Mouse (Mus musculus) kidney, embryonic 15.5 days (tissue): Measurements from ENCODE around the gene Capn11. TPM values are rescaled to one million over a fixed set of nuclear protein-coding genes. Genes with fewer than 3 reads are reported as not detected.

Source experiments
- ATAC-seq: fragments of 200-750 bp; cut with Nextera tagmentation; replicated peaks from 2 replicates; pipeline ENCODE4 v1.8.0; 2017; ENCODE audit warnings: moderate TSS enrichment; ENCODE audit not compliant: low FRiP score
- H3K27ac ChIP-seq: fragments of 300-500 bp; sonication (generic); 2 replicates; pipeline ENCODE4 v1.5.1; 2015; ENCODE audit warnings: mild to moderate bottlenecking, inconsistent platforms
- H3K27me3 ChIP-seq: fragments of 300-500 bp; sonication (generic); 2 replicates; pipeline ENCODE4 v1.6.1; 2015; ENCODE audit warnings: inconsistent platforms
- H3K36me3 ChIP-seq: fragments of 300-500 bp; sonication (generic); 2 replicates; pipeline ENCODE4 v1.6.1; 2015; ENCODE audit warnings: inconsistent platforms
- H3K4me1 ChIP-seq: fragments of 300-500 bp; sonication (generic); 2 replicates; pipeline ENCODE4 v1.6.1; 2015; ENCODE audit warnings: inconsistent platforms
- H3K4me2 ChIP-seq: fragments of 300-500 bp; sonication (generic); 2 replicates; pipeline ENCODE4 v1.6.1; 2015; ENCODE audit warnings: moderate library complexity, mild to moderate bottlenecking, inconsistent platforms
- H3K4me3 ChIP-seq: fragments of 300-500 bp; sonication (generic); replicated peaks from 2 replicates; pipeline ENCODE4 v1.5.1; 2015; ENCODE audit warnings: mild to moderate bottlenecking, inconsistent platforms
- H3K9ac ChIP-seq: fragments of 300-500 bp; sonication (generic); 2 replicates; pipeline ENCODE4 v1.6.1; 2015; ENCODE audit warnings: mild to moderate bottlenecking, inconsistent platforms
- H3K9me3 ChIP-seq: fragments of 300-500 bp; sonication (generic); replicated peaks from 2 replicates; pipeline ENCODE4 v1.6.1; 2016; ENCODE audit warnings: inconsistent platforms
- WGBS: fragments of 180-500 bp; shearing (Covaris S2); methylation state at CpG from one replicate; pipeline ENCODE4 v1.1.7; 2015; ENCODE audit warnings: mixed read lengths; 5-methylcytosine and 5-hydroxymethylcytosine counted together
- polyA plus RNA-seq: library from polyadenylated mRNA; unstranded; fragments of >200 nt; fragmentation: Nextera tagmentation; extraction: Ambion mirVana; gene quantifications from 2 replicates; pipeline ENCODE4 v1.2.1, GENCODE M21; 2015

The Capn11 gene
- polyA plus RNA-seq, 1 experiment from 2014 or later, result 0.87 TPM

- Histone ChIP-seq H3K27ac (peak overlapping the region; percentile 81), H3K4me2 (no peak overlapping the region)
These were observed 36.3 kb upstream of the Capn11 start for GRCm38 (mm10) chr17:45695227-45696120.

GRCm38 (mm10) chr17:45693812-45694565 is 34.9 kb upstream of the Capn11 start:
- Histone ChIP-seq H3K27me3 (no peaks in the 10 kb centered on the region), H3K4me2 (no peak overlapping the region), H3K9ac (no peak overlapping the region), H3K36me3 (peaks cover 26% of the 10 kb centered on the region), H3K9me3 (no peaks in the 10 kb centered on the region), H3K27ac (0 out of 2 replicates have a peak overlapping the region, but pooled peaks have one; percentile 39), H3K4me3 (no peak overlapping the region), H3K4me1 (peaks cover 29% of the 10 kb centered on the region)
- 79% methylated on average over 18 of the region's 18 CpGs for WGBS
- no peak for ATAC-seq

More at GRCm38 (mm10) chr17:45695227-45696120, 36.3 kb upstream of the Capn11 start:
- H3K4me3 ChIP-seq, result no peak overlapping the region
- peak; percentile 59; the same call in 1 of the 2 replicates for ATAC-seq
- no peaks in the 10 kb centered on the region for H3K9me3 ChIP-seq
- peaks cover 28% of the 10 kb centered on the region for H3K36me3 ChIP-seq
- H3K27me3 ChIP-seq, result no peaks in the 10 kb centered on the region
- H3K9ac ChIP-seq, result no peak overlapping the region
- peaks cover 31% of the 10 kb centered on the region for H3K4me1 ChIP-seq
- 65% methylated on average over 23 of the region's 23 CpGs for WGBS

- Histone ChIP-seq H3K27ac (no peak overlapping the region), H3K36me3 (peaks cover 11% of the 10 kb centered on the region), H3K27me3 (no peaks in the 10 kb centered on the region), H3K9ac (no peak overlapping the region), H3K4me1 (peaks cover 35% of the 10 kb centered on the region), H3K4me2 (no peak overlapping the region), H3K9me3 (no peaks in the 10 kb centered on the region), H3K4me3 (no peak overlapping the region)
- ATAC-seq, result no peak
- WGBS, result 74% methylated on average over 5 of the region's 5 CpGs
These were observed 33.0 kb upstream of the Capn11 start for GRCm38 (mm10) chr17:45692159-45692558.

- H3K4me2 ChIP-seq, result no peak overlapping the region
- no peaks in the 10 kb centered on the region for H3K9me3 ChIP-seq
- H3K36me3 ChIP-seq, result no peaks in the 10 kb centered on the region
- peaks cover 35% of the 10 kb centered on the region for H3K4me1 ChIP-seq
- no peak for ATAC-seq
- no peak overlapping the region for H3K9ac ChIP-seq
- H3K27me3 ChIP-seq, result no peaks in the 10 kb centered on the region
- H3K4me3 ChIP-seq, result no peak overlapping the region
- WGBS, result 87% methylated on average over 4 of the region's 4 CpGs
- H3K27ac ChIP-seq, result no peak overlapping the region
These were observed 30.9 kb upstream of the Capn11 start for GRCm38 (mm10) chr17:45690044-45690443.

- ATAC-seq, result no peak
- no peaks in the 10 kb centered on the region for H3K36me3 ChIP-seq
- no peak overlapping the region for H3K4me2 ChIP-seq
- H3K9me3 ChIP-seq, result no peaks in the 10 kb centered on the region
- 77% methylated on average over 9 of the region's 9 CpGs for WGBS
- H3K4me3 ChIP-seq, result no peak overlapping the region
- no peaks in the 10 kb centered on the region for H3K27me3 ChIP-seq
- H3K4me1 ChIP-seq, result peaks cover 41% of the 10 kb centered on the region
- no peak overlapping the region for H3K27ac ChIP-seq
- no peak overlapping the region for H3K9ac ChIP-seq
These were observed 30.0 kb upstream of the Capn11 start for GRCm38 (mm10) chr17:45689120-45689519.

- peak; percentile 30 for ATAC-seq
- WGBS, result 4% methylated on average over 12 of the region's 12 CpGs
- H3K27me3 ChIP-seq, result no peaks in the 10 kb centered on the region
- H3K9ac ChIP-seq, result peak within 1 kb of the TSS; percentile 86
- H3K4me1 ChIP-seq, result peaks cover 25% of the 10 kb centered on the region
- H3K36me3 ChIP-seq, result no peaks in the 10 kb centered on the region
- peak within 1 kb of the TSS; percentile 90 for H3K4me3 ChIP-seq
- no peaks in the 10 kb centered on the region for H3K9me3 ChIP-seq
- peak within 1 kb of the TSS; percentile 82 for H3K27ac ChIP-seq
- H3K4me2 ChIP-seq, result peak within 1 kb of the TSS; percentile 89
These were observed 27.6 kb upstream of the Capn11 start, which contains the start of gene Tmem63b for GRCm38 (mm10) chr17:45686716-45687115. TSS of gene Tmem63b (minus strand) at chr17:45686905.

- peak within 1 kb of the TSS; percentile 86 for H3K9ac ChIP-seq
- ATAC-seq, result peak; percentile 90
- peak within 1 kb of the TSS; percentile 90 for H3K4me3 ChIP-seq
- no peaks in the 10 kb centered on the region for H3K27me3 ChIP-seq
- peaks cover 25% of the 10 kb centered on the region for H3K4me1 ChIP-seq
- H3K27ac ChIP-seq, result peak within 1 kb of the TSS; percentile 82
- WGBS, result under 1% methylated on average over 41 of the region's 50 CpGs
- no peaks in the 10 kb centered on the region for H3K36me3 ChIP-seq
- peak within 1 kb of the TSS; percentile 89 for H3K4me2 ChIP-seq
- H3K9me3 ChIP-seq, result no peaks in the 10 kb centered on the region
These were observed 27.0 kb upstream of the Capn11 start, which contains the start of gene Mrpl14 for GRCm38 (mm10) chr17:45686093-45686619. TSS of gene Mrpl14 (plus strand) at chr17:45686322.

GRCm38 (mm10) chr17:45685171-45686092 is 26.3 kb upstream of the Capn11 start:
- Histone ChIP-seq H3K4me2 (peak overlapping the region; percentile 89), H3K36me3 (no peaks in the 10 kb centered on the region), H3K4me3 (peak overlapping the region; percentile 90), H3K27me3 (no peaks in the 10 kb centered on the region), H3K9me3 (no peaks in the 10 kb centered on the region), H3K9ac (peak overlapping the region; percentile 86), H3K4me1 (peaks cover 31% of the 10 kb centered on the region), H3K27ac (peak overlapping the region; percentile 82)
- ATAC-seq, result peak; percentile 72
- WGBS, result under 1% methylated on average over 58 of the region's 58 CpGs

- no peaks in the 10 kb centered on the region for H3K27me3 ChIP-seq
- 32% methylated on average over 14 of the region's 14 CpGs for WGBS
These were observed 25.6 kb upstream of the Capn11 start for GRCm38 (mm10) chr17:45684667-45685131.

GRCm38 (mm10) chr17:45682843-45683242 is 23.7 kb upstream of the Capn11 start:
- H3K9ac ChIP-seq, result no peak overlapping the region
- H3K9me3 ChIP-seq, result no peaks in the 10 kb centered on the region
- H3K4me3 ChIP-seq, result no peak overlapping the region
- no peak overlapping the region for H3K4me2 ChIP-seq
- peaks cover 6% of the 10 kb centered on the region; the same call in 1 of the 2 replicates for H3K36me3 ChIP-seq
- no peak for ATAC-seq
- H3K27me3 ChIP-seq, result no peaks in the 10 kb centered on the region
- WGBS, result 92% methylated on average over 4 of the region's 4 CpGs
- no peak overlapping the region for H3K27ac ChIP-seq
- H3K4me1 ChIP-seq, result peaks cover 32% of the 10 kb centered on the region

More at GRCm38 (mm10) chr17:45684667-45685131, 25.6 kb upstream of the Capn11 start:
- Histone ChIP-seq H3K4me1 (peaks cover 29% of the 10 kb centered on the region), H3K4me3 (peak overlapping the region; percentile 90), H3K9me3 (no peaks in the 10 kb centered on the region), H3K36me3 (no peaks in the 10 kb centered on the region), H3K9ac (peak overlapping the region; percentile 86), H3K4me2 (peak overlapping the region; percentile 89), H3K27ac (peak overlapping the region; percentile 82)
- no peak for ATAC-seq

- peaks cover 17% of the 10 kb centered on the region for H3K36me3 ChIP-seq
- H3K9ac ChIP-seq, result no peak overlapping the region
- no peak for ATAC-seq
- WGBS, result 95% methylated on average over 1 of the region's 1 CpGs
- H3K9me3 ChIP-seq, result no peaks in the 10 kb centered on the region
- H3K4me1 ChIP-seq, result peaks cover 21% of the 10 kb centered on the region
- no peak overlapping the region for H3K4me2 ChIP-seq
- H3K27me3 ChIP-seq, result no peaks in the 10 kb centered on the region
- H3K27ac ChIP-seq, result no peak overlapping the region
- H3K4me3 ChIP-seq, result no peak overlapping the region
These were observed 22.5 kb upstream of the Capn11 start for GRCm38 (mm10) chr17:45681588-45681987.
